Mouse (Mus musculus) MEL (cell line): ENCODE measurements around the gene Glt28d2. TPM values are rescaled to one million over a fixed set of nuclear protein-coding genes. Genes with fewer than 3 reads are reported as not detected.

ENCODE experiments used
- DNase-seq: peaks from one replicate; pipeline ENCODE4 v3.0.0; 2011; ENCODE audit warnings: low read depth, low spot score
- H3K27ac ChIP-seq: 2 replicates; pipeline ENCODE4 v1.5.1; 2012; ENCODE audit warnings: low read depth, mild to moderate bottlenecking, control low read depth, low read length, moderate library complexity; ENCODE audit not compliant: control insufficient read depth
- H3K27me3 ChIP-seq, 2 experiments: fragments of 150-350 bp in 1 of 2; sonication (generic) in 1 of 2; 2 replicates each; pipeline ENCODE4 v1.6.1; 2012; ENCODE audit warnings: low read length in 2 of 2, mild to moderate bottlenecking in 2 of 2, improper control_type of control experiment in 1 of 2, moderate library complexity in 1 of 2; ENCODE audit not compliant: insufficient read depth in 2 of 2, control insufficient read depth in 1 of 2
- H3K36me3 ChIP-seq, 2 experiments: 2 replicates each; pipeline ENCODE4 v1.6.1; 2012 to 2014; ENCODE audit warnings: low read length in 2 of 2, improper control_type of control experiment in 1 of 2, inconsistent platforms in 1 of 2, mild to moderate bottlenecking in 1 of 2; ENCODE audit not compliant: insufficient read depth in 2 of 2, control insufficient read depth in 1 of 2
- H3K4me1 ChIP-seq, 2 experiments: fragments of 150-350 bp in 1 of 2; sonication (generic) in 1 of 2; 2 replicates each; pipeline ENCODE4 v1.6.1; 2012; ENCODE audit warnings: low read length in 2 of 2, improper control_type of control experiment in 1 of 2, mild to moderate bottlenecking in 1 of 2; ENCODE audit not compliant: insufficient read depth in 2 of 2, control insufficient read depth in 1 of 2
- H3K4me3 ChIP-seq, 2 experiments: fragments of 150-350 bp in 1 of 2; sonication (generic) in 1 of 2; 2 replicates each; pipeline ENCODE4 v1.5.1; 2012; ENCODE audit warnings: low read depth in 2 of 2, low read length in 2 of 2, mild to moderate bottlenecking in 2 of 2, moderate library complexity in 2 of 2, control low read depth in 1 of 2, improper control_type of control experiment in 1 of 2; ENCODE audit not compliant: control insufficient read depth in 1 of 2, insufficient read depth in 1 of 2
- H3K79me2 ChIP-seq: 2 replicates; pipeline ENCODE4 v1.6.1; 2012; ENCODE audit warnings: mild to moderate bottlenecking, low read length, moderate library complexity; ENCODE audit not compliant: control insufficient read depth, poor library complexity, insufficient read depth
- H3K9ac ChIP-seq: 2 replicates; pipeline ENCODE4 v1.6.1; 2012; ENCODE audit warnings: low read depth, mild to moderate bottlenecking, control low read depth, low read length, moderate library complexity; ENCODE audit not compliant: control insufficient read depth, poor library complexity, severe bottlenecking
- H3K9me3 ChIP-seq: fragments of 150-350 bp; sonication (generic); replicated peaks from 2 replicates; pipeline ENCODE4 v1.6.1; 2012; ENCODE audit warnings: mild to moderate bottlenecking, low read length, improper control_type of control experiment, moderate library complexity; ENCODE audit not compliant: insufficient read depth
- BHLHE40 ChIP-seq: IDR thresholded peaks from 2 replicates; pipeline ENCODE4 v1.6.1; 2012; ENCODE audit warnings: low read depth, mild to moderate bottlenecking, inconsistent platforms, low read length, improper control_type of control experiment, borderline replicate concordance
- ELF1 ChIP-seq: IDR thresholded peaks from 2 replicates; pipeline ENCODE4 v1.6.1; 2014; ENCODE audit warnings: low read depth, mild to moderate bottlenecking, inconsistent platforms, low read length, improper control_type of control experiment, moderate library complexity
- EP300 ChIP-seq, 2 experiments: IDR thresholded peaks; 2 replicates each; pipeline ENCODE4 v1.6.1; 2011; ENCODE audit warnings: improper control_type of control experiment in 2 of 2, low read length in 2 of 2, low read depth in 1 of 2, mild to moderate bottlenecking in 1 of 2
- GABPA ChIP-seq: IDR thresholded peaks from 2 replicates; pipeline ENCODE4 v1.6.1; 2012; ENCODE audit warnings: low read depth, mild to moderate bottlenecking, inconsistent platforms, low read length, improper control_type of control experiment, moderate library complexity
- GATA1 ChIP-seq: IDR thresholded peaks from 2 replicates; pipeline ENCODE4 v1.6.1; 2011; ENCODE audit warnings: low read depth, low read length, improper control_type of control experiment
- HCFC1 ChIP-seq: IDR thresholded peaks from 2 replicates; pipeline ENCODE4 v1.6.1; 2012; ENCODE audit warnings: low read depth, mild to moderate bottlenecking, inconsistent platforms, low read length, improper control_type of control experiment, moderate library complexity
- MAFK ChIP-seq: IDR thresholded peaks from 2 replicates; pipeline ENCODE4 v1.6.1; 2011; ENCODE audit warnings: low read depth, mild to moderate bottlenecking, low read length, improper control_type of control experiment, borderline replicate concordance
- MXI1 ChIP-seq: IDR thresholded peaks from 2 replicates; pipeline ENCODE4 v1.6.1; 2011; ENCODE audit warnings: mild to moderate bottlenecking, low read depth, low read length, improper control_type of control experiment
- MYC ChIP-seq: IDR thresholded peaks from 2 replicates; pipeline ENCODE4 v1.6.1; 2011; ENCODE audit warnings: low read depth, mild to moderate bottlenecking, low read length, improper control_type of control experiment, moderate library complexity
- NRF1 ChIP-seq: IDR thresholded peaks from 2 replicates; pipeline ENCODE4 v1.6.1; 2014; ENCODE audit warnings: low read depth, mild to moderate bottlenecking, inconsistent platforms, low read length, improper control_type of control experiment, moderate library complexity; ENCODE audit not compliant: poor library complexity, insufficient read depth, severe bottlenecking
- POLR2A ChIP-seq, 2 experiments: IDR thresholded peaks; 2 replicates each; pipeline ENCODE4 v1.6.1; 2011 to 2012; ENCODE audit warnings: low read length in 2 of 2, mild to moderate bottlenecking in 2 of 2, control low read depth in 1 of 2, improper control_type of control experiment in 1 of 2, low read depth in 1 of 2, moderate library complexity in 1 of 2; ENCODE audit not compliant: control insufficient read depth in 1 of 2, insufficient read depth in 1 of 2, poor library complexity in 1 of 2
- POLR2AphosphoS2 ChIP-seq: IDR thresholded peaks from 2 replicates; pipeline ENCODE4 v1.6.1; 2011; ENCODE audit warnings: low read length, improper control_type of control experiment
- POLR2AphosphoS5 ChIP-seq: IDR thresholded peaks from 2 replicates; pipeline ENCODE4 v1.6.1; 2012; ENCODE audit warnings: low read depth, borderline replicate concordance, mild to moderate bottlenecking, inconsistent platforms, low read length, moderate library complexity, mixed read lengths
- RAD21 ChIP-seq: IDR thresholded peaks from 2 replicates; pipeline ENCODE4 v1.6.1; 2011; ENCODE audit warnings: mild to moderate bottlenecking, low read depth, low read length, improper control_type of control experiment
- RCOR1 ChIP-seq: IDR thresholded peaks from 2 replicates; pipeline ENCODE4 v1.6.1; 2012; ENCODE audit warnings: low read depth, mild to moderate bottlenecking, inconsistent platforms, low read length, improper control_type of control experiment
- SIN3A ChIP-seq: IDR thresholded peaks from 2 replicates; pipeline ENCODE4 v1.6.1; 2012; ENCODE audit warnings: low read length, improper control_type of control experiment, inconsistent platforms
- SMC3 ChIP-seq: IDR thresholded peaks from 2 replicates; pipeline ENCODE4 v1.6.1; 2011; ENCODE audit warnings: low read depth, low read length, improper control_type of control experiment
- TAL1 ChIP-seq: IDR thresholded peaks from 2 replicates; pipeline ENCODE4 v1.6.1; 2012; ENCODE audit warnings: mild to moderate bottlenecking, inconsistent platforms, low read length, moderate library complexity, mixed read lengths
- TCF12 ChIP-seq: IDR thresholded peaks from 2 replicates; pipeline ENCODE4 v1.6.1; 2014; ENCODE audit warnings: low read depth, mild to moderate bottlenecking, inconsistent platforms, low read length, improper control_type of control experiment, moderate library complexity
- UBTF ChIP-seq: IDR thresholded peaks from 2 replicates; pipeline ENCODE4 v1.6.1; 2012; ENCODE audit warnings: low read depth, mild to moderate bottlenecking, inconsistent platforms, low read length, improper control_type of control experiment, moderate library complexity, borderline replicate concordance; ENCODE audit not compliant: insufficient read depth
- USF1 ChIP-seq: IDR thresholded peaks from 2 replicates; pipeline ENCODE4 v1.6.1; 2014; ENCODE audit warnings: low read depth, mild to moderate bottlenecking, inconsistent platforms, low read length, improper control_type of control experiment, moderate library complexity
- ZKSCAN1 ChIP-seq: IDR thresholded peaks from 2 replicates; pipeline ENCODE4 v1.6.1; 2012; ENCODE audit warnings: low read depth, mild to moderate bottlenecking, inconsistent platforms, low read length, improper control_type of control experiment, moderate library complexity
- ZNF384 ChIP-seq: IDR thresholded peaks from 2 replicates; pipeline ENCODE4 v1.6.1; 2012; ENCODE audit warnings: low read depth, mild to moderate bottlenecking, inconsistent platforms, low read length, improper control_type of control experiment
- polyA plus RNA-seq, 2 experiments: library from polyadenylated mRNA; stranded (reverse) in 1 of 2; unstranded in 1 of 2; fragments of >175 nt in 1 of 2; fragments of >200 nt in 1 of 2; gene quantifications; 2 replicates each; pipeline versions ENCODE4 v1.2.1 to v1.2.4; 2012; ENCODE audit warnings: low replicate concordance in 2 of 2, low read depth in 1 of 2; ENCODE audit not compliant: insufficient read length in 2 of 2, insufficient read depth in 1 of 2, missing spikeins in 1 of 2
- total RNA-seq: library from RNA; depleted of rRNA; stranded (reverse); fragments of 300-350 nt; gene quantifications from 2 replicates; pipeline ENCODE4 v1.2.3, GENCODE M21; 2012

The Glt28d2 gene
- total and polyA plus RNA-seq, 3 experiments: not detected

- no peak for TF ChIP-seq EP300 (IDR thresholded peaks at IDR 0.05; ENCODE audit: low read depth in 1 of 2, low read length in 2 of 2)
- TF ChIP-seq SIN3A: no peak
- TF ChIP-seq MYC: no peak
- no peak for TF ChIP-seq USF1
- TF ChIP-seq HCFC1: no peak
- no peak for TF ChIP-seq RCOR1
- no peak for TF ChIP-seq RAD21
- TF ChIP-seq GATA1: no peak
- Histone ChIP-seq H3K9ac (no peak overlapping the region), H3K4me3 (no peak overlapping the region), H3K9me3 (no peaks in the 10 kb centered on the region), H3K4me1 (no peaks in the 10 kb centered on the region), H3K27ac (no peak overlapping the region), H3K36me3 (no peaks in the 10 kb centered on the region), H3K79me2 (no peaks in the 10 kb centered on the region), H3K27me3 (no peaks in the 10 kb centered on the region)
- DNase-seq: no peak
Measured at GRCm38 (mm10) chr3:85930671-85931255, 43.4 kb upstream of the Glt28d2 start.

- H3K36me3 ChIP-seq: no peaks in the 10 kb centered on the region
Measured at GRCm38 (mm10) chr3:85929711-85930110, 42.4 kb upstream of the Glt28d2 start.

GRCm38 (mm10) chr3:85928140-85928611 lies 40.9 kb upstream of the Glt28d2 start:
- H3K36me3 ChIP-seq: no peaks in the 10 kb centered on the region
- no peaks in the 10 kb centered on the region for H3K27me3 ChIP-seq
- no peak overlapping the region for H3K27ac ChIP-seq
- H3K79me2 ChIP-seq: no peaks in the 10 kb centered on the region
- no peaks in the 10 kb centered on the region for H3K9me3 ChIP-seq
- DNase-seq: no peak
- H3K4me3 ChIP-seq: no peak overlapping the region
- no peak for TF ChIP-seq BHLHE40
- TF ChIP-seq POLR2A (IDR thresholded peaks at IDR 0.05; ENCODE audit: control insufficient read depth in 1 of 2, insufficient read depth in 1 of 2, low read depth in 1 of 2, low read length in 2 of 2, poor library complexity in 1 of 2): no peak
- TF ChIP-seq MXI1: no peak
- TF ChIP-seq POLR2AphosphoS5: no peak
- no peak for TF ChIP-seq UBTF
- TF ChIP-seq RCOR1: no peak
- no peak for TF ChIP-seq NRF1
- TF ChIP-seq MYC: no peak
- H3K4me1 ChIP-seq: no peaks in the 10 kb centered on the region
- no peak overlapping the region for H3K9ac ChIP-seq

More at GRCm38 (mm10) chr3:85929711-85930110, 42.4 kb upstream of the Glt28d2 start:
- H3K27me3 ChIP-seq: no peaks in the 10 kb centered on the region
- TF ChIP-seq POLR2AphosphoS5 (no peak), BHLHE40 (no peak), GABPA (no peak), ZKSCAN1 (no peak), ELF1 (no peak), MAFK (no peak), TCF12 (no peak), GATA1 (no peak), RAD21 (no peak), RCOR1 (no peak), ZNF384 (no peak), TAL1 (no peak), SMC3 (no peak), POLR2AphosphoS2 (no peak), EP300 (IDR thresholded peaks at IDR 0.05; ENCODE audit: low read depth in 1 of 2, low read length in 2 of 2) (no peak)
- no peaks in the 10 kb centered on the region for H3K4me1 ChIP-seq
- no peak overlapping the region for H3K4me3 ChIP-seq
- H3K9me3 ChIP-seq: no peaks in the 10 kb centered on the region
- H3K9ac ChIP-seq: no peak overlapping the region
- DNase-seq: no peak
- H3K79me2 ChIP-seq: no peaks in the 10 kb centered on the region
- H3K27ac ChIP-seq: no peak overlapping the region
